Mouse (Mus musculus): ENCODE data around the gene Zdhhc11. TPM values are rescaled to one million over a fixed set of nuclear protein-coding genes. Genes with fewer than 3 reads are reported as not detected.

Gene Zdhhc11
- total and polyA plus RNA-seq, 2 experiments, result not detected

DNA sequence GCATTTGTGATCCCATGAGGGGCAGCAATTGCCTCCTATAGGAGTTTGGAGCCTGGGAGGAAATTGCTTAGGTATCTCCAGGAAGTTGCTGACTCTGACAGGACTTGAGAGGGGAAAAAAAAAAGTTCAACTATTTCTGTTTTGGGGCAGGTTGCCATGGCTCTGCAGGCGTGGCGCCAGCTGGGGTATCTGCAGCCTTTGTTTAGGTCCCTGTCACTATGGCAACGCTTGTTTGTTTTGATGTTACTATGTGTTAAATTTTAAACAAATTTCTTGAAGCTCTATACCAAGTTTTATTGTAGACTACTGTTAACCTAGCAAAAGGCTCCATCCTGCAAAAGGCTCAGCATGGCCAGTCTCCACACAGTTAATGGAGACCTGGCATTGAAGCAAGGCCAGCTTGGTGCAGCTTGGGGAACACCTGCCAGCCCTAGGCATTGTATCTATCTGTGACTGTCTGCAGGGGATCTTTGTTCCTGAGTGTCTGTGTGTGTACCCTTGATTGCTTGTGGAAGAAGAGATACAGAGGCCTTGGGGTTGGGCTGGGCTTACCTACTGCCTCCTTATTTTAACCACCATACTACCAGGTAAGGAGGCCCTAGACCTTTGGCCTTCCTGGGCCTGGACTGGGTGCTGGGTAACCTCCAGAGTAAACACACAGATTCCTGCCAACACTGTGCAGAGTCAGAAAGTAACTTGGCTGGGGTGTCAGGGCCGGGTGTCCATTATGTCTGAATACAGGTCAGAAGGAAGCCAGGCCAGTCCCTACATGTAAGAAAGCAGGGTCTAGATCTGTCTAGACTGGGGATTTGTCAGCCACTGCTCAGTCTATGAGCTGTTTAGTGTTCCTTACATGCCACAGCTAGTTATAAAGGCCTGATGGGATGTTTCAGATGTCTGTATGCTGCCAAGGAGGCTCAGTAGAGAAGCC is 61.8 kb downstream of the Zdhhc11 start:
- H3K4me3 ChIP-seq (ENCODE audit: insufficient read depth, low read depth, low read length), result no peak overlapping the region
- peaks cover 30% of the 10 kb centered on the region for H3K4me1 ChIP-seq (ENCODE audit: control insufficient read depth, insufficient read depth, low read length)
- WGBS, result 22% methylated on average over 4 of the region's 4 CpGs
- peak; percentile 96 for DNase-seq (ENCODE audit: extremely low read depth, low read depth, low spot score)
- no peaks in the 10 kb centered on the region for H3K36me3 ChIP-seq (ENCODE audit: control insufficient read depth, insufficient read depth, low read length)
- no peaks in the 10 kb centered on the region for H3K27me3 ChIP-seq (ENCODE audit: control insufficient read depth, insufficient read depth, low read length)
- H3K9ac ChIP-seq (ENCODE audit: low read depth, low read length), result no peak overlapping the region
- H3K27ac ChIP-seq (replicated peaks; ENCODE audit: insufficient read depth, low read depth, low read length), result peak overlapping the region; percentile 85
- H3K79me2 ChIP-seq (ENCODE audit: control insufficient read depth, insufficient read depth, low read length), result peaks cover 3% of the 10 kb centered on the region; the same call in 1 of the 2 replicates
- TF ChIP-seq CTCF (IDR thresholded peaks at IDR 0.05; ENCODE audit: low read depth, low read length) (no peak), POLR2A (IDR thresholded peaks at IDR 0.05; ENCODE audit: extremely low read depth, insufficient read depth, low read length) (no peak)

DNA sequence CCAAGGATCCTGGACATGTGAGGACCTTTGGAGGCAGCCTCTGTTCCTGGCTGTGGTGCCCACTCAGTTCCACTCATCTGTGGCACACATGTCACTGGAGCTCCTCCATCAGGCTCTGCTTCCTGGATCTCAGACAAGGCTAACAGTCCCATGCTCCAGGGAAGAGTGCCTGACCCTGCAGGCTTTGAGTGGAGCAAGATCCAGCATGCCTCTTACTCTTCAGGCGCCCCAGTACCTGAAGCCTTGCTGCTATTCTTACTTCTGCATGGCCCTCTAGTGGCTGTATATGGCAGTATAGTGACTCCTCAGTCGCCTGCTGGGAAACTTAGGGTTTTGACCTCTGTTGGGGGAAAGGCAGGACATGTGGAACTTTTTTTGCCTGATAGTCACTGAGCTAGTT is 62.6 kb downstream of the Zdhhc11 start:
- 2% methylated on average over 2 of the region's 2 CpGs for WGBS

DNA sequence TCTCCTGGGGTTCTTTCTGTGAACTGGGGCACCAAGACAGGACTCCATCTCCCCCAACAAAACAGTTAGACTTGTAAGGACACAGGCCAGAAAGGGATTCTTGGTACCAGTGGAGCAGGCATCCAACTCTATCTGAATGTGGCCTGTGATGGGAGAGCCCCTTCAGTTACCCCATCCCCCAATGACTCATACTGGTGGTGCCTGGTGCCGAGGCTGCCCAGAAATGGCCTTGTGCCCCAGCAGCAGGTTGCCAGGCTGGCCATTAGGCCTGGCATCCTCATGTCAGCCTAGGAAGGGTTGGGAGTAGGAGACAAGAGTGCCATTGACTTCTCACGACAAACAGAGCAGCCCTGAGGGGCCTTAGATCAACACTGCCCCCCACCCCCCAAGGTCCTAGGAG is 64.5 kb downstream of the Zdhhc11 start:
- no peak overlapping the region for H3K9ac ChIP-seq (ENCODE audit: low read depth, low read length)
- DNase-seq (ENCODE audit: extremely low read depth, low read depth, low spot score), result no peak
- H3K4me3 ChIP-seq (ENCODE audit: insufficient read depth, low read depth, low read length), result no peak overlapping the region
- TF ChIP-seq POLR2A (IDR thresholded peaks at IDR 0.05; ENCODE audit: extremely low read depth, insufficient read depth, low read length), result no peak
- no peak for TF ChIP-seq CTCF (IDR thresholded peaks at IDR 0.05; ENCODE audit: low read depth, low read length)
- H3K36me3 ChIP-seq (ENCODE audit: control insufficient read depth, insufficient read depth, low read length), result peaks cover 2% of the 10 kb centered on the region; the same call in 1 of the 2 replicates
- 86% methylated on average over 2 of the region's 2 CpGs for WGBS
- peaks cover 28% of the 10 kb centered on the region for H3K4me1 ChIP-seq (ENCODE audit: control insufficient read depth, insufficient read depth, low read length)
- H3K79me2 ChIP-seq (ENCODE audit: control insufficient read depth, insufficient read depth, low read length), result peaks cover 3% of the 10 kb centered on the region; the same call in 1 of the 2 replicates
- H3K27me3 ChIP-seq (ENCODE audit: control insufficient read depth, insufficient read depth, low read length), result no peaks in the 10 kb centered on the region
- H3K27ac ChIP-seq (replicated peaks; ENCODE audit: insufficient read depth, low read depth, low read length), result no peak overlapping the region

More for the DNA sequence above, 62.6 kb downstream of the Zdhhc11 start:
- DNase-seq (ENCODE audit: extremely low read depth, low read depth, low spot score), result peak; percentile 76
- H3K4me1 ChIP-seq (ENCODE audit: control insufficient read depth, insufficient read depth, low read length), result peaks cover 30% of the 10 kb centered on the region
- no peaks in the 10 kb centered on the region for H3K36me3 ChIP-seq (ENCODE audit: control insufficient read depth, insufficient read depth, low read length)
- peaks cover 3% of the 10 kb centered on the region; the same call in 1 of the 2 replicates for H3K79me2 ChIP-seq (ENCODE audit: control insufficient read depth, insufficient read depth, low read length)
- TF ChIP-seq CTCF (IDR thresholded peaks at IDR 0.05; ENCODE audit: low read depth, low read length) (peak; percentile 57), POLR2A (IDR thresholded peaks at IDR 0.05; ENCODE audit: extremely low read depth, insufficient read depth, low read length) (no peak)
- no peaks in the 10 kb centered on the region for H3K27me3 ChIP-seq (ENCODE audit: control insufficient read depth, insufficient read depth, low read length)
- H3K4me3 ChIP-seq (ENCODE audit: insufficient read depth, low read depth, low read length), result no peak overlapping the region
- H3K27ac ChIP-seq (replicated peaks; ENCODE audit: insufficient read depth, low read depth, low read length), result peak overlapping the region; percentile 85
- H3K9ac ChIP-seq (ENCODE audit: low read depth, low read length), result no peak overlapping the region

GRCm38 (mm10) chr13:74029013-74029412 is 65.4 kb downstream of the Zdhhc11 start:
- Histone ChIP-seq H3K27ac (replicated peaks; ENCODE audit: insufficient read depth, low read depth, low read length) (no peak overlapping the region), H3K9ac (ENCODE audit: low read depth, low read length) (no peak overlapping the region), H3K4me1 (ENCODE audit: control insufficient read depth, insufficient read depth, low read length) (peaks cover 22% of the 10 kb centered on the region), H3K36me3 (ENCODE audit: control insufficient read depth, insufficient read depth, low read length) (peaks cover 2% of the 10 kb centered on the region; the same call in 1 of the 2 replicates), H3K79me2 (ENCODE audit: control insufficient read depth, insufficient read depth, low read length) (peaks cover 3% of the 10 kb centered on the region; the same call in 1 of the 2 replicates), H3K27me3 (ENCODE audit: control insufficient read depth, insufficient read depth, low read length) (no peaks in the 10 kb centered on the region), H3K4me3 (ENCODE audit: insufficient read depth, low read depth, low read length) (no peak overlapping the region)
- WGBS, result 62% methylated on average over 2 of the region's 2 CpGs
- TF ChIP-seq POLR2A (IDR thresholded peaks at IDR 0.05; ENCODE audit: extremely low read depth, insufficient read depth, low read length) (no peak), CTCF (IDR thresholded peaks at IDR 0.05; ENCODE audit: low read depth, low read length) (no peak)
- DNase-seq (ENCODE audit: extremely low read depth, low read depth, low spot score), result no peak

DNA sequence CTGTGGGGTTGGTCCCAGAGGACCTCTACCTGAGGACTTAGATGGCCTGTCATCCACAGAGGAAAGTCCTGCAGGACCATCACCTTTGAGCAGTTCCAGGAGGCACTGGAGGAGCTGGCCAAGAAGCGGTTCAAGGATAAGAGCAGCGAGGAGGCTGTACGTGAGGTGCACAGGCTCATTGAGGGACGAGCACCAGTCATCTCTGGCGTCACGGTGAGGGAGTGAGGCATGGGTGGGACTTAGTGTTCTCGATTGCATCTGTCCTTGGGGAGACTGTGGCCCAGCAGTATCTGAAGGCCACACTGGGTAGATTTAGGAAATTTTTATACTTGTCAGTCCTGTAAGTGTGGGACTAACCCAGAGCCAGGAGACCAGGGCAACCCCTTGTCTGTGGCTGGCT is 67.0 kb downstream of the Zdhhc11 start:
- TF ChIP-seq CTCF (IDR thresholded peaks at IDR 0.05; ENCODE audit: low read depth, low read length) (no peak), POLR2A (IDR thresholded peaks at IDR 0.05; ENCODE audit: extremely low read depth, insufficient read depth, low read length) (no peak)
- Histone ChIP-seq H3K4me3 (ENCODE audit: insufficient read depth, low read depth, low read length) (no peak overlapping the region), H3K79me2 (ENCODE audit: control insufficient read depth, insufficient read depth, low read length) (peaks cover 3% of the 10 kb centered on the region; the same call in 1 of the 2 replicates), H3K36me3 (ENCODE audit: control insufficient read depth, insufficient read depth, low read length) (peaks cover 2% of the 10 kb centered on the region; the same call in 1 of the 2 replicates), H3K27ac (replicated peaks; ENCODE audit: insufficient read depth, low read depth, low read length) (no peak overlapping the region), H3K9ac (ENCODE audit: low read depth, low read length) (no peak overlapping the region), H3K27me3 (ENCODE audit: control insufficient read depth, insufficient read depth, low read length) (no peaks in the 10 kb centered on the region), H3K4me1 (ENCODE audit: control insufficient read depth, insufficient read depth, low read length) (peaks cover 9% of the 10 kb centered on the region)
- no peak for DNase-seq (ENCODE audit: extremely low read depth, low read depth, low spot score)
- 97% methylated on average over 7 of the region's 7 CpGs for WGBS

Data from liver, adult 2 months (tissue).